Mouse (Mus musculus) cerebellum, postnatal 25 days (tissue): ENCODE measurements around the gene Usp28.
"Not testable (repeated sequence)": the region's sequence is repeated elsewhere in the genome, so short reads cannot be mapped to it uniquely, and the experiment has no call there.

ENCODE experiments used
- DNase-seq, 2 experiments: peaks; one replicate each; pipeline ENCODE4 v3.0.0; 2021; ENCODE audit warnings: mixed read lengths in 2 of 2

Usp28 gene

GRCm38 (mm10) chr9:48984845-48985707, at the start of gene Usp28:
TSS of gene Usp28 (plus strand) at chr9:48985375.
- DNase-seq: peak; percentile 99 to 100

GRCm38 (mm10) chr9:48942349-48942748, 42.8 kb upstream of the Usp28 start:
- no peak for DNase-seq

GRCm38 (mm10) chr9:48947565-48947964, 37.6 kb upstream of the Usp28 start:
- DNase-seq: no peak

- no peak for DNase-seq
Measured at GRCm38 (mm10) chr9:48961314-48961713, 23.9 kb upstream of the Usp28 start.

GRCm38 (mm10) chr9:48962131-48962530, 23.0 kb upstream of the Usp28 start:
- no peak for DNase-seq

- DNase-seq: no peak
Measured at GRCm38 (mm10) chr9:48964587-48965040, 20.6 kb upstream of the Usp28 start, which contains the start of gene Htr3b. TSS of gene Htr3b (minus strand) at chr9:48964990.

- peak; percentile 37 to 71 for DNase-seq
Measured at GRCm38 (mm10) chr9:48972494-48972893, 12.7 kb upstream of the Usp28 start.

- DNase-seq: no peak
Measured at GRCm38 (mm10) chr9:48976661-48977355, 8.4 kb upstream of the Usp28 start.

GRCm38 (mm10) chr9:48980371-48980770, 4.8 kb upstream of the Usp28 start:
- DNase-seq: no peak

- no peak for DNase-seq
Measured at GRCm38 (mm10) chr9:48980781-48981180, 4.4 kb upstream of the Usp28 start.

GRCm38 (mm10) chr9:48981827-48982226, 3.3 kb upstream of the Usp28 start:
- DNase-seq: no peak

GRCm38 (mm10) chr9:48983801-48984200, 1.4 kb upstream of the Usp28 start:
- not testable (repeated sequence) for DNase-seq

GRCm38 (mm10) chr9:48984320-48984844, 793 bp upstream of the Usp28 start:
- DNase-seq: no peak

GRCm38 (mm10) chr9:48985708-48986088, 523 bp downstream of the Usp28 start:
- DNase-seq: no peak

- DNase-seq: peak; percentile 72 to 82
Measured at GRCm38 (mm10) chr9:48986616-48987141, 1.5 kb downstream of the Usp28 start.

- peak; percentile 28 to 55 for DNase-seq
Measured at GRCm38 (mm10) chr9:48987201-48988101, 2.3 kb downstream of the Usp28 start.

GRCm38 (mm10) chr9:48991671-48992070, 6.5 kb downstream of the Usp28 start:
- no peak for DNase-seq

GRCm38 (mm10) chr9:48994779-48995178, 9.6 kb downstream of the Usp28 start:
- no peak for DNase-seq

GRCm38 (mm10) chr9:48995735-48996134, 10.6 kb downstream of the Usp28 start:
- no peak for DNase-seq

- DNase-seq: no peak
Measured at GRCm38 (mm10) chr9:48999256-48999655, 14.1 kb downstream of the Usp28 start.

- DNase-seq: no peak
Measured at GRCm38 (mm10) chr9:49015824-49016223, 30.6 kb downstream of the Usp28 start.

GRCm38 (mm10) chr9:49021289-49021688, 36.1 kb downstream of the Usp28 start:
- DNase-seq: no peak
